Mouse (Mus musculus) hindbrain, embryonic 12.5 days (tissue): ENCODE results near the gene Gm9833. TPM values are rescaled to one million over a fixed set of nuclear protein-coding genes. Genes with fewer than 3 reads are reported as not detected.

ENCODE experiments used
- ATAC-seq: fragments of 200-750 bp; cut with Nextera tagmentation; 2 replicates; pipeline ENCODE4 v1.8.0; 2017; ENCODE audit warnings: moderate TSS enrichment; ENCODE audit not compliant: low FRiP score
- H3K27ac ChIP-seq: fragments of 300-500 bp; sonication (generic); 2 replicates; pipeline ENCODE4 v1.5.1; 2016; ENCODE audit warnings: mild to moderate bottlenecking
- H3K27me3 ChIP-seq: fragments of 300-500 bp; sonication (generic); 2 replicates; pipeline ENCODE4 v1.6.1; 2016; ENCODE audit warnings: mild to moderate bottlenecking
- H3K36me3 ChIP-seq: fragments of 300-500 bp; sonication (generic); 2 replicates; pipeline ENCODE4 v1.6.1; 2016; ENCODE audit warnings: mild to moderate bottlenecking
- H3K4me1 ChIP-seq: fragments of 300-500 bp; sonication (generic); 2 replicates; pipeline ENCODE4 v1.6.1; 2016
- H3K4me2 ChIP-seq: fragments of 300-500 bp; sonication (generic); replicated peaks from 2 replicates; pipeline ENCODE4 v1.6.1; 2016; ENCODE audit warnings: mild to moderate bottlenecking
- H3K4me3 ChIP-seq: fragments of 300-500 bp; sonication (generic); 2 replicates; pipeline ENCODE4 v1.5.1; 2016; ENCODE audit warnings: mild to moderate bottlenecking
- H3K9ac ChIP-seq: fragments of 300-500 bp; sonication (generic); 2 replicates; pipeline ENCODE4 v1.6.1; 2016; ENCODE audit warnings: mild to moderate bottlenecking, moderate library complexity
- H3K9me3 ChIP-seq: fragments of 300-500 bp; sonication (generic); replicated peaks from 2 replicates; pipeline ENCODE4 v1.6.1; 2016; ENCODE audit warnings: mild to moderate bottlenecking
- WGBS: fragments of 180-500 bp; shearing (Covaris S2); methylation state at CpG from one replicate; pipeline ENCODE4 v1.1.7; 2016; 5-methylcytosine and 5-hydroxymethylcytosine counted together
- polyA plus RNA-seq: library from polyadenylated mRNA; unstranded; fragments of >200 nt; fragmentation: Nextera tagmentation; extraction: Ambion mirVana; gene quantifications from 2 replicates; pipeline ENCODE4 v1.2.1, GENCODE M21; 2016

Gene Gm9833
- polyA plus RNA-seq, 1 experiment from 2014 or later: 7.9 TPM

GRCm38 (mm10) chr3:10092499-10092898 lies 4.6 kb downstream of the Gm9833 start:
- Histone ChIP-seq H3K4me2 (no peak overlapping the region), H3K4me1 (no peaks in the 10 kb centered on the region), H3K4me3 (no peak overlapping the region), H3K27ac (no peak overlapping the region), H3K27me3 (peaks cover 2% of the 10 kb centered on the region; the same call in 1 of the 2 replicates), H3K9ac (no peak overlapping the region), H3K36me3 (no peaks in the 10 kb centered on the region), H3K9me3 (no peaks in the 10 kb centered on the region)
- ATAC-seq: no peak
- 52% methylated on average over 7 of the region's 7 CpGs for WGBS

GRCm38 (mm10) chr3:10092914-10093313 lies 5.0 kb downstream of the Gm9833 start:
- Histone ChIP-seq H3K36me3 (no peaks in the 10 kb centered on the region), H3K4me3 (no peak overlapping the region), H3K27me3 (no peaks in the 10 kb centered on the region), H3K4me1 (no peaks in the 10 kb centered on the region), H3K27ac (no peak overlapping the region), H3K4me2 (no peak overlapping the region), H3K9me3 (no peaks in the 10 kb centered on the region), H3K9ac (no peak overlapping the region)
- 70% methylated on average over 6 of the region's 6 CpGs for WGBS
- no peak for ATAC-seq

- WGBS: 92% methylated on average over 2 of the region's 2 CpGs
- H3K9me3 ChIP-seq: no peaks in the 10 kb centered on the region
- H3K27me3 ChIP-seq: no peaks in the 10 kb centered on the region
- H3K9ac ChIP-seq: no peak overlapping the region
- no peaks in the 10 kb centered on the region for H3K4me1 ChIP-seq
- H3K36me3 ChIP-seq: no peaks in the 10 kb centered on the region
- no peak overlapping the region for H3K4me3 ChIP-seq
- ATAC-seq: no peak
- no peak overlapping the region for H3K27ac ChIP-seq
- H3K4me2 ChIP-seq: no peak overlapping the region
Observed at GRCm38 (mm10) chr3:10095076-10095622, 7.2 kb downstream of the Gm9833 start.

DNA sequence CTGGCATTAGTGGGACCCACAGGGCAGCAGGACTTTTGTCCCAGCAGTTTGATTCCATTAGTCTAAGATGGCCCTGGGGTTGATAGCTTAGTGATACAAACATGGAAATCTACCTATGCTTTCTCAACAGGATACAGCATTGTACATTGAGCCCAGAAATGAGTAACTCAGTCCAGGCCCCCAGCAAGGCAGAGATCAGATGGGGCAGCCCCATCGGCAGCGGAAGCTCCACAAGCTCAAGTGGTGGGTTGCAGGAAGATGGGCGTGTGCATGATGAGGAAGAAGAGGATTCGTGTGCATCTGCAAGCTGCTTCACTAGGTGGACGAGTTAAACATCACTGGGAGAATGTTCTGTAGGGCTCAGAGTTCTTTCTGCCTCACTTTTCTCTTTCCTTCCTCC lies 11.8 kb downstream of the Gm9833 start:
- no peaks in the 10 kb centered on the region for H3K9me3 ChIP-seq
- H3K4me2 ChIP-seq: no peak overlapping the region
- H3K27me3 ChIP-seq: no peaks in the 10 kb centered on the region
- 91% methylated on average over 5 of the region's 5 CpGs for WGBS
- no peaks in the 10 kb centered on the region for H3K36me3 ChIP-seq
- H3K27ac ChIP-seq: no peak overlapping the region
- no peaks in the 10 kb centered on the region for H3K4me1 ChIP-seq
- no peak for ATAC-seq
- no peak overlapping the region for H3K9ac ChIP-seq
- H3K4me3 ChIP-seq: no peak overlapping the region

DNA sequence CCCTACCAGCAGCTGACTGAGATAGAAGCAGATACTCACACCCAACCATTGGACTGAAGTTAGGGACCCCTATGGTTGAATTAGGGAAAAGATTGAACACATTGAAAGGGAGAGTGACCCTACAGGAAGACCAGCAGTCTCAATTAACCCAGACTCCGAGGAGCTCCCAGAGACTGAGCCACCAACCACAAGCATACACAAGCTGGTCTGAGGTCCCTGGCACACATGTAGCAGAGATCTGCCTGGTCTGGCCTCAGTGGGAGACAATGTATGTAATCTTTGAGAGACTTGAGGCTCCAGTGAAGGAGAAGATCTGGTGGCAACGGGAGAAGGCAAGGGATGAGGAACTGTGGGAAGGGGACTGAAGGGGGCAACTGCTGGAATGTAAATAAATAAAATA lies 23.7 kb downstream of the Gm9833 start:
- Histone ChIP-seq H3K36me3 (no peaks in the 10 kb centered on the region), H3K27me3 (no peaks in the 10 kb centered on the region), H3K9me3 (no peaks in the 10 kb centered on the region), H3K4me3 (no peak overlapping the region), H3K9ac (no peak overlapping the region), H3K4me1 (no peaks in the 10 kb centered on the region), H3K4me2 (no peak overlapping the region), H3K27ac (no peak overlapping the region)
- WGBS: 83% methylated on average over 2 of the region's 2 CpGs
- no peak for ATAC-seq

- Histone ChIP-seq H3K9ac (no peak overlapping the region), H3K4me3 (no peak overlapping the region), H3K27me3 (no peaks in the 10 kb centered on the region), H3K36me3 (no peaks in the 10 kb centered on the region), H3K9me3 (no peaks in the 10 kb centered on the region), H3K27ac (no peak overlapping the region), H3K4me1 (no peaks in the 10 kb centered on the region), H3K4me2 (no peak overlapping the region)
- ATAC-seq: no peak
- 86% methylated on average over 4 of the region's 4 CpGs for WGBS
Observed at GRCm38 (mm10) chr3:10112196-10112595, 24.3 kb downstream of the Gm9833 start.

- H3K4me2 ChIP-seq: no peak overlapping the region
- WGBS: 92% methylated on average over 2 of the region's 2 CpGs
- ATAC-seq: no peak
- no peak overlapping the region for H3K4me3 ChIP-seq
- no peak overlapping the region for H3K27ac ChIP-seq
- no peak overlapping the region for H3K9ac ChIP-seq
- H3K4me1 ChIP-seq: no peaks in the 10 kb centered on the region
- no peaks in the 10 kb centered on the region for H3K9me3 ChIP-seq
- H3K27me3 ChIP-seq: no peaks in the 10 kb centered on the region
- H3K36me3 ChIP-seq: no peaks in the 10 kb centered on the region
Observed at GRCm38 (mm10) chr3:10112660-10113059, 24.8 kb downstream of the Gm9833 start.

DNA sequence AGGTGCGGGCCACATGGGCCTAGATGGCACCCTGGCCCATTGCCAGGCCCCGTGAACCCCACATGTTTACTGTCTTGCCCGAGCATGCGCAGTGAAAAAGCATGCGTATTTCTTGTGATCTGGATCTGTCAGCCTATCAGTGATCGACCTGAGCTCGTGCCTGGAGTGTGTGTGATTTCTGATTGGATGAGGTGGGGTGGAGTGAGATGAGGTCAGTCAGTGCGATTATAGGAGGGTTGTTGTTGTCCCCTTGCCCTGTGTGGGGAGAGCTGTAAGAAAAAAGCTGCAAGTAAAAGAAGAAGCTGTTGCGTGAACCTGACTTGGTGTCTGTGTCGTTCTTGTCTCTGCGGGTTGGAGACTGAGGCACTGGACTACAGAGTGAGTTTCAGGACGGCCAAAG lies 28.6 kb downstream of the Gm9833 start:
- Histone ChIP-seq H3K9me3 (no peaks in the 10 kb centered on the region), H3K9ac (no peak overlapping the region), H3K27me3 (no peaks in the 10 kb centered on the region), H3K27ac (no peak overlapping the region), H3K36me3 (no peaks in the 10 kb centered on the region), H3K4me3 (no peak overlapping the region), H3K4me1 (no peaks in the 10 kb centered on the region), H3K4me2 (no peak overlapping the region)
- WGBS: 94% methylated on average over 12 of the region's 12 CpGs
- ATAC-seq: no peak

DNA sequence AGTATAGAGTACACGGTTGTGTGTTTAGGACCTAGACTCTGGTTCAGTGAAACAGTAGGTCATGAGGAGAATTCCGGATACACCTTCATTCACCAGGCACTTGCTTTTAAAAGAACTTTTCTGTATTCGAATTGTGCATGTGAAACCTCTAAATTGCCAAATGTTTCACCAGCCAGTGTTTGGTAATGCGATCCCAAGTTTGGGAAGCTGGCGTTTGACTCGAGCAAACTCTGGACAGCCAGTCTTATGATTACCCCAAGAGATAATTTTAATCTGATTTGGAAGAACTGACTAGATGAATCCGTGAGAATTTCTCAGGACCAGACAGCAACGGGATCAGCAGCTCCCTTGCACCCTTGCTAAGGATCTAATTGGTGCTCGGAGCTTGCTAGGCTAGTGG lies 33.3 kb downstream of the Gm9833 start:
- WGBS: 90% methylated on average over 9 of the region's 9 CpGs
- no peak overlapping the region for H3K4me3 ChIP-seq
- H3K9me3 ChIP-seq: no peaks in the 10 kb centered on the region
- H3K4me1 ChIP-seq: no peaks in the 10 kb centered on the region
- ATAC-seq: no peak
- no peaks in the 10 kb centered on the region for H3K27me3 ChIP-seq
- no peak overlapping the region for H3K9ac ChIP-seq
- no peak overlapping the region for H3K27ac ChIP-seq
- H3K36me3 ChIP-seq: no peaks in the 10 kb centered on the region
- no peak overlapping the region for H3K4me2 ChIP-seq

- H3K36me3 ChIP-seq: no peaks in the 10 kb centered on the region
- no peak overlapping the region for H3K4me2 ChIP-seq
- no peaks in the 10 kb centered on the region for H3K27me3 ChIP-seq
- H3K9me3 ChIP-seq: no peaks in the 10 kb centered on the region
- no peak overlapping the region for H3K27ac ChIP-seq
- H3K4me3 ChIP-seq: no peak overlapping the region
- 80% methylated on average over 6 of the region's 6 CpGs for WGBS
- ATAC-seq: no peak
- H3K9ac ChIP-seq: no peak overlapping the region
- H3K4me1 ChIP-seq: no peaks in the 10 kb centered on the region
Observed at GRCm38 (mm10) chr3:10121956-10122739, 34.2 kb downstream of the Gm9833 start.

DNA sequence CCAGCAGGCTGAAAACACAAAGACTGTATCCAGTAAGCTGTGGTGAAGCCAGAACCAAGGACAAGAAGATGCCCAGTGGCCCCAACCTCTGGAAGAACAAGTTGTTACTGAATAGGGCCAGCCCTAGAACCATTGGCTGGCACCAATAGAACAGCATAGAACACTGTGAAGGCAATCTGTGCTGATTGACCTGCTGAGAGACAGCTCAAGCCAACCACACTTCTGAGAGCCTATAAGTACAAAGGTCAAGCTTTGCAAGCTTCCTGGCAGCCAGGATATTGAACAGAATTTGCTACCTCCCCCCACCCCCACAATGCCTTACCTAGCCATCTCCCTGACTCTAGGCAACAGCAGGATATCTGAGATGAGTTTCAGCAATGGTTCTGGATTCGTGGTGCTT lies 35.7 kb downstream of the Gm9833 start:
- Histone ChIP-seq H3K4me1 (no peaks in the 10 kb centered on the region), H3K9ac (no peak overlapping the region), H3K4me2 (no peak overlapping the region), H3K27ac (no peak overlapping the region), H3K9me3 (no peaks in the 10 kb centered on the region), H3K4me3 (no peak overlapping the region), H3K27me3 (no peaks in the 10 kb centered on the region), H3K36me3 (no peaks in the 10 kb centered on the region)
- ATAC-seq: no peak
- WGBS: 81% methylated on average over 1 of the region's 1 CpGs

DNA sequence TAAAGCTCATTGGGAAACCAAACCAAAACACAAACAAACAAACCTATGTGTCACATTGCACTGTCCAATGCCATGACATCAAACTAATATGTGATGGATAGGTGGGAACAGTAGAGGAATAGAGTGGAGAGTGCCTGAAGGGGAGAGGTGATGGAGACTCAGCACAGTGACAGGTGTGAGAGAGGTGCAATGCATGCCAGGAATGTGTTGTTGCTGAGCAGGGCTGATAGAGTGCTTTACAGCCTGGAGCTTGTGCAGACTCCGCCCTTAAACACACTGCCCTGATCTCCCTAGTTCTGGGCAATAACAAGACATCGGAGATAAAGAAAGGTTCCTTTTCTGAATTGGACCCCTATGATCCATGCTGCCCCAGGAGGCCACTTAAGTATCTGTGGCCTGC lies 36.2 kb downstream of the Gm9833 start:
- no peak for ATAC-seq
- no peak overlapping the region for H3K9ac ChIP-seq
- H3K4me1 ChIP-seq: no peaks in the 10 kb centered on the region
- H3K36me3 ChIP-seq: no peaks in the 10 kb centered on the region
- H3K4me3 ChIP-seq: no peak overlapping the region
- H3K27ac ChIP-seq: no peak overlapping the region
- no peaks in the 10 kb centered on the region for H3K27me3 ChIP-seq
- 94% methylated on average over 2 of the region's 2 CpGs for WGBS
- H3K4me2 ChIP-seq: no peak overlapping the region
- H3K9me3 ChIP-seq: no peaks in the 10 kb centered on the region

DNA sequence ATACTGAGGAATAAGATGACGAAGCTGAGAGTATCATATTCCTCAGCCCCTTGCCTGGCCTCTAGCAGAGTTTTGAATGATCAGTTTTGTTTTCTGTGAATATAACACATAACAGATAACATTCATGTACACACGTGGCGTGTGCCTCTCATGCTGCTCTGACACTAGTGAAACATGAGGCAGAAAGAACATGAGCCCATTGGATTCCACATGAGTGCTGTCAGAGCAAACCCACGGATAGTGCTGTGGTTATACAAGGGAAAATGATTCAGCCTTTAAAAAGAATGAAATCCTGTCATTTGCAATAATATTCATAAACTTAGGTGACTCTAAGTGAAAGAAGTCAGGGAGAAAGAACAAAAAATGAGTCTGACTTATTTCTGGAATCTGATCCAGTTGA lies 37.4 kb downstream of the Gm9833 start:
- no peak overlapping the region for H3K27ac ChIP-seq

More for the DNA sequence above, 37.4 kb downstream of the Gm9833 start:
- Histone ChIP-seq H3K36me3 (no peaks in the 10 kb centered on the region), H3K9ac (no peak overlapping the region), H3K27me3 (no peaks in the 10 kb centered on the region), H3K4me1 (no peaks in the 10 kb centered on the region), H3K4me3 (no peak overlapping the region), H3K9me3 (no peaks in the 10 kb centered on the region), H3K4me2 (no peak overlapping the region)
- no peak for ATAC-seq
- WGBS: 75% methylated on average over 4 of the region's 4 CpGs
